Mouse (Mus musculus): ENCODE data around the gene Gm13271.
"Not testable (repeated sequence)": the region's sequence is repeated elsewhere in the genome, so short reads cannot be mapped to it uniquely, and the experiment has no call there.

- TF ChIP-seq POLR2A, CTCF (IDR thresholded peaks at IDR 0.05; ENCODE audit: extremely low read depth, insufficient read depth, low read length): not testable (repeated sequence)
Measured at GRCm38 (mm10) chr4:88754818-88755340, at the start of gene Gm13271.
